Mouse (Mus musculus) C2C12 (cell line): Measurements from ENCODE around the gene Axin2.

Source experiments
- CTCF ChIP-seq: IDR thresholded peaks from one replicate; pipeline ENCODE4 v1.5.1; 2011; ENCODE audit not compliant: control insufficient read depth, insufficient read depth, insufficient read length
- MAX ChIP-seq: IDR thresholded peaks from one replicate; pipeline ENCODE4 v1.6.1; 2011; ENCODE audit warnings: mild to moderate bottlenecking, control low read depth
- MYOG ChIP-seq: IDR thresholded peaks from one replicate; pipeline ENCODE4 v1.6.1; 2011; ENCODE audit not compliant: control insufficient read depth, insufficient read length; ENCODE audit errors: extremely low read depth
- USF1 ChIP-seq: IDR thresholded peaks from one replicate; pipeline ENCODE4 v1.6.1; 2011; ENCODE audit warnings: low read depth, mild to moderate bottlenecking, control low read depth, moderate library complexity

- TF ChIP-seq USF1 = no peak
- no peak for TF ChIP-seq MYOG
- no peak for TF ChIP-seq MAX
- no peak for TF ChIP-seq CTCF
Measured at GRCm38 (mm10) chr11:108923188-108923575, 3.0 kb downstream of the Axin2 start.
